Mouse (Mus musculus) ES-Bruce4 (cell line): ENCODE measurements around the gene Abcc12.

Experiments
- CTCF ChIP-seq: IDR thresholded peaks from one replicate; pipeline ENCODE4 v1.8.1; 2011; ENCODE audit warnings: low read depth, low read length
- POLR2A ChIP-seq: IDR thresholded peaks from one replicate; pipeline ENCODE4 v1.8.1; 2011; ENCODE audit warnings: low read length; ENCODE audit not compliant: insufficient read depth

GRCm38 (mm10) chr8:86560688-86561065 is 19.8 kb downstream of the Abcc12 start:
- TF ChIP-seq POLR2A (no peak), CTCF (no peak)
